Mouse (Mus musculus): Measurements from ENCODE around the gene Edem1. TPM values are rescaled to one million over a fixed set of nuclear protein-coding genes. Genes with fewer than 3 reads are reported as not detected.

Edem1 gene
- total and polyA plus RNA-seq, 3 experiments = 70.9 to 216 (median 157) TPM

DNA sequence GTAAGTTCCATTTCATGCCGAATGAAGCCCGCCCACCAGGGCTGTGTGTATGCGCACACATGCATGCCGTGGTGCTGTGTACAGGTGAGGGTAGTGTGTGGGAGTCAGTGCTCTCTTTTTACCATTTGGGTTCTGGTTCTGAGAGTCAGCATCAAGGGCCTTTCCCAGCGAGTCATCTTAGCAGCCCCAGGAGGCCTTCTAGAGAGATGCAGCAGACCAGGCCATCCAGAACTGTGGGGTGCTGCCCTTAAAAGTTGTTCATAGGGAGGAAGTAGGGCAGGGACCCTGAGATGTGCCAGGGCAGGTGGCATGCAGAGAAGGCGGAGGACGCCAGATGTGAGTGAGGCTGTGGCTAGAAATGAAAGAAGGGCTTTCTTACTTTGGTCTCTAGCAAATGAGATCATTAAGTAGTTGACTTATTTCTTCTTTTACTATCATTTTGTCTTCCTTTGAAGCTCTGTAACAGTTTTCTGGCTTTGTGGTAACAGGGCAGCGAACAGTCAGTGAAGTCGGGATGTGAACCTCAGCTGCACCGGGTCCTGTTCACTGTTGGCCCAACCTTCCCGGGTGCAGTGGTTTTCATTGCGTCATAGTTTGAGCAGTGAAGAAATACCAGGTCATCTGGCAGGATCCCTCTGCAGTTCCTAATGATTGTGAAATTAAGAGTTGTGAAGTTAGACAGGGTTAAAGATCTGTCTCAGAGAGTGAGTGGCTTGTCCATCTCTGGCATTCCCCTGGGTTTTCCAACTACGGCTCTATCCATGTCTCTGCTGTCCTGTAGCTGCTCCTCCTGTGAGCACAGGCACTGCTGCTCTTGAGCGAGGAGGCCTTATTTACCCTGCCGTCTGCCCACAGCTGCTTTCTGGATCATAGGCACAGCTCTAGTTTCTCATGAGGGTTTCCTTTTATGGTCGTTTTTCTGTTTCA, 7.6 kb downstream of the Edem1 start (continued):
- TF ChIP-seq ZC3H11A (IDR thresholded peaks at IDR 0.05; ENCODE audit: low read depth, low read length) (no peak), HCFC1 (IDR thresholded peaks at IDR 0.05; ENCODE audit: low read depth, low read length) (no peak), NELFE (IDR thresholded peaks at IDR 0.05; ENCODE audit: low read depth, low read length) (no peak), CHD2 (IDR thresholded peaks at IDR 0.05; ENCODE audit: low read length) (peak; percentile 59; the same call in 1 of the 2 replicates), CTCF (conservative IDR thresholded peaks at IDR 0.05 in 1 of 2, IDR thresholded peaks at IDR 0.05 in 1 of 2; ENCODE audit: low read depth in 2 of 2, low read length in 2 of 2) (no peak), RAD21 (IDR thresholded peaks at IDR 0.05; ENCODE audit: low read depth, low read length) (peak; percentile 1), ZMIZ1 (IDR thresholded peaks at IDR 0.05; ENCODE audit: low read depth, low read length) (peak; percentile 47), MXI1 (IDR thresholded peaks at IDR 0.05; ENCODE audit: low read depth, low read length) (peak; percentile 75; the same call in 1 of the 2 replicates), KAT2A (IDR thresholded peaks at IDR 0.05; ENCODE audit: insufficient replicate concordance, low read length) (no peak), ELF1 (IDR thresholded peaks at IDR 0.05; ENCODE audit: low read depth, low read length) (peak; percentile 46), MAFK (IDR thresholded peaks at IDR 0.05; ENCODE audit: insufficient replicate concordance, low read length) (no peak), ZKSCAN1 (IDR thresholded peaks at IDR 0.05; ENCODE audit: borderline replicate concordance, low read depth, low read length) (no peak), E2F4 (IDR thresholded peaks at IDR 0.05; ENCODE audit: insufficient replicate concordance, low read depth, low read length) (no peak), CHD1 (IDR thresholded peaks at IDR 0.05; ENCODE audit: low read depth, low read length) (peak; percentile 18; the same call in 1 of the 2 replicates)

- H3K36me3 ChIP-seq (replicated peaks in 1 of 2; ENCODE audit: control insufficient read depth in 1 of 2, insufficient read depth in 1 of 2, low read length in 1 of 2) = peaks cover 35 to 42% of the 10 kb centered on the region in 2 experiments
- peak overlapping the region; percentile 100 for H3K4me2 ChIP-seq (ENCODE audit: insufficient read depth, low read depth, poor library complexity, severe bottlenecking)
- peak overlapping the region; percentile 79 for H3K9ac ChIP-seq (ENCODE audit: insufficient read depth, low read depth)
- no peak for TF ChIP-seq BHLHE40 (IDR thresholded peaks at IDR 0.05; ENCODE audit: low read depth, low read length)
- TF ChIP-seq NRF1 (IDR thresholded peaks at IDR 0.05; ENCODE audit: low read depth, low read length) = no peak
- TF ChIP-seq CHD1 (IDR thresholded peaks at IDR 0.05; ENCODE audit: low read depth, low read length) = peak; percentile 24; the same call in 1 of the 2 replicates
- in situ Hi-C loops (cut with MboI; ENCODE audit: low pct_ligation_motif_present, low pct_unique_long_range_greater_than_20kb, low sequenced_read_pairs) = no loop called here
- DNase-seq (ENCODE audit: extremely low read depth) = no peak
- peaks cover 16 to 67% of the 10 kb centered on the region in 2 experiments for H3K4me1 ChIP-seq (ENCODE audit: control insufficient read depth in 1 of 2, insufficient read depth in 2 of 2)
- H3K27me3 ChIP-seq (replicated peaks) = no peaks in the 10 kb centered on the region
- dilution Hi-C loops (cut with MboI; ENCODE audit: extremely low pct_ligation_motif_present, extremely low pct_unique_long_range_greater_than_20kb, low sequenced_read_pairs) = no loop called here
- H3K27ac ChIP-seq (ENCODE audit: insufficient read depth, low read depth) = peak overlapping the region; percentile 93
- H3K9me3 ChIP-seq (replicated peaks; ENCODE audit: low read length) = no peaks in the 10 kb centered on the region
- peak overlapping the region; percentile 38 to 96 (median 43) for H3K4me3 ChIP-seq (replicated peaks in 1 of 3; ENCODE audit: low read depth in 2 of 3, low read length in 2 of 3, poor library complexity in 1 of 3)
- H3K79me2 ChIP-seq (replicated peaks; ENCODE audit: control insufficient read depth, extremely low read depth, insufficient read depth, poor library complexity, severe bottlenecking) = peaks cover 85% of the 10 kb centered on the region
Observed at GRCm38 (mm10) chr6:108837081-108837480, 8.6 kb downstream of the Edem1 start.
